Mouse (Mus musculus) stomach, embryonic 16.5 days (tissue): ENCODE results near the gene Thg1l. TPM values are rescaled to one million over a fixed set of nuclear protein-coding genes. Genes with fewer than 3 reads are reported as not detected.

Source experiments
- ATAC-seq: fragments of 200-750 bp; cut with Nextera tagmentation; 2 replicates; pipeline ENCODE4 v1.8.0; 2017; ENCODE audit warnings: moderate number of reproducible peaks, moderate TSS enrichment; ENCODE audit not compliant: insufficient read depth, low FRiP score
- H3K27ac ChIP-seq: fragments of 300-500 bp; sonication (generic); 2 replicates; pipeline ENCODE4 v1.5.1; 2014; ENCODE audit warnings: low read length
- H3K27me3 ChIP-seq: fragments of 300-500 bp; sonication (generic); 2 replicates; pipeline ENCODE4 v1.6.1; 2014; ENCODE audit warnings: low read length, control low read depth, mixed read lengths; ENCODE audit not compliant: control insufficient read depth, insufficient read depth
- H3K36me3 ChIP-seq: fragments of 300-500 bp; sonication (generic); 2 replicates; pipeline ENCODE4 v1.6.1; 2014; ENCODE audit warnings: low read length; ENCODE audit not compliant: control insufficient read depth, insufficient read depth
- H3K4me1 ChIP-seq: fragments of 300-500 bp; sonication (generic); 2 replicates; pipeline ENCODE4 v1.6.1; 2014; ENCODE audit warnings: low read length, control low read depth, mixed read lengths; ENCODE audit not compliant: control insufficient read depth, insufficient read depth
- H3K4me2 ChIP-seq: fragments of 300-500 bp; sonication (generic); 2 replicates; pipeline ENCODE4 v1.6.1; 2014; ENCODE audit warnings: low read depth, low read length, mixed read lengths
- H3K4me3 ChIP-seq: fragments of 300-500 bp; sonication (generic); replicated peaks from 2 replicates; pipeline ENCODE4 v1.5.1; 2014; ENCODE audit warnings: mild to moderate bottlenecking, low read length
- H3K9ac ChIP-seq: fragments of 300-500 bp; sonication (generic); 2 replicates; pipeline ENCODE4 v1.6.1; 2014; ENCODE audit warnings: low read length
- H3K9me3 ChIP-seq: fragments of 300-500 bp; sonication (generic); replicated peaks from 2 replicates; pipeline ENCODE4 v1.6.1; 2016; ENCODE audit warnings: low read length, control low read depth; ENCODE audit not compliant: control insufficient read depth
- WGBS: fragments of 180-500 bp; shearing (Covaris S2); extraction: QIAGEN DNeasy Blood & Tissue Kit; methylation state at CpG from one replicate; pipeline ENCODE4 v1.1.7; 2014; 5-methylcytosine and 5-hydroxymethylcytosine counted together
- polyA plus RNA-seq: library from polyadenylated mRNA; unstranded; fragments of >200 nt; fragmentation: Nextera tagmentation; extraction: Ambion mirVana; gene quantifications from 2 replicates; pipeline ENCODE4 v1.2.1, GENCODE M21; 2015

Gene Thg1l
- polyA plus RNA-seq, 1 experiment from 2014 or later, result 10.5 TPM

GRCm38 (mm10) chr11:45938917-45939316, 16.4 kb downstream of the Thg1l start:
- ATAC-seq, result no peak
- peaks cover 10% of the 10 kb centered on the region; the same call in 1 of the 2 replicates for H3K4me1 ChIP-seq
- no peak overlapping the region for H3K4me3 ChIP-seq
- no peaks in the 10 kb centered on the region for H3K9me3 ChIP-seq
- no peak overlapping the region for H3K27ac ChIP-seq
- H3K9ac ChIP-seq, result no peak overlapping the region
- WGBS, result 86% methylated on average over 8 of the region's 8 CpGs
- 0 out of 2 replicates have a peak, but pooled peaks cover 4% of the 10 kb centered on the region for H3K36me3 ChIP-seq
- H3K4me2 ChIP-seq, result no peak overlapping the region
- no peaks in the 10 kb centered on the region for H3K27me3 ChIP-seq

DNA sequence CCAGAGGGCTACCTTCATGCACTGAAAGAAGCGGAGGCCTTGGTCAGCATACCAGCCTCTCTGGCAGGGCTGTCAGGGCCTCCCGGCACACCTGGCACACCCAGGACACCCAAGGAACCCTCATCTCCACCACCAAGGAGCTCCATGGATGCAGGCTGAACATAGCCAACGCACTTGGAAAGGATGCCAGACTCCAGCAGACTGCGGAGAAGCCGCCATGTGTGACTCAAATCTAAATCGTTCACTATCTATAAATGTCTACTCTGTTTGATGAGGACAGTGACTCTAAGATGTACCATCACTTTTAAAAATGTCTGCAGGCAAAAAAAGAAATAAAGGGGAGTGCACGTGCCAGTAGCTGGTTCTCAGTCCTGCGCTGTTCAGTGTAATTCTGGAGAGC, 17.8 kb downstream of the Thg1l start:
- no peak overlapping the region for H3K9ac ChIP-seq
- WGBS, result 92% methylated on average over 8 of the region's 8 CpGs
- H3K4me2 ChIP-seq, result no peak overlapping the region
- H3K36me3 ChIP-seq, result peaks cover 4% of the 10 kb centered on the region; the same call in 1 of the 2 replicates
- ATAC-seq, result no peak
- H3K27me3 ChIP-seq, result no peaks in the 10 kb centered on the region
- no peak overlapping the region for H3K27ac ChIP-seq
- no peak overlapping the region for H3K4me3 ChIP-seq
- H3K9me3 ChIP-seq, result no peaks in the 10 kb centered on the region
- no peaks in the 10 kb centered on the region for H3K4me1 ChIP-seq

- Histone ChIP-seq H3K4me2 (no peak overlapping the region), H3K27me3 (no peaks in the 10 kb centered on the region), H3K27ac (no peak overlapping the region), H3K4me1 (no peaks in the 10 kb centered on the region), H3K4me3 (no peak overlapping the region), H3K9me3 (no peaks in the 10 kb centered on the region), H3K9ac (no peak overlapping the region), H3K36me3 (peaks cover 11% of the 10 kb centered on the region; the same call in 1 of the 2 replicates)
- ATAC-seq, result no peak
- 91% methylated on average over 10 of the region's 10 CpGs for WGBS
Measured at GRCm38 (mm10) chr11:45932771-45933170, 22.5 kb downstream of the Thg1l start.

DNA sequence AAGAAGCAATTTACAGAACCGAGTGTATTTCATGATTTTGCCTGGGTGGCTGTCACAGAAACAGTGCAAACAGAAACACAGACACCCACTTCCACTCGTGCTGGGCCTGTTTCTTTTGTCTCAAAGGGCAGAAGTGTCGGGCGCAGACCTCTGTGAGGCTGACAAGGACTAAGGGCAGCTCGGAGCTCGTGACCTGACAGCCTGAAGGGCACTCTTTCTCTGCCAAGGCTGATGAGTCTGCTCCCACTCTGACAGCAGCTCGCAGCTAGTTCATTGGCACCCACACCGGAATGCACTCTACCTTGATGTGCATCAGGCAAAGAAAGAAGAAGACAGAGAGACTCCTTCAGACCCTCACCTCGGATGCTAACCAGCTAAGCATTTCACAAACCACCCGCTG, 25.8 kb downstream of the Thg1l start:
- Histone ChIP-seq H3K4me2 (no peak overlapping the region), H3K4me3 (no peak overlapping the region), H3K27ac (no peak overlapping the region), H3K9me3 (no peaks in the 10 kb centered on the region), H3K4me1 (no peaks in the 10 kb centered on the region), H3K9ac (no peak overlapping the region), H3K36me3 (peaks cover 7% of the 10 kb centered on the region; the same call in 1 of the 2 replicates), H3K27me3 (no peaks in the 10 kb centered on the region)
- 86% methylated on average over 10 of the region's 10 CpGs for WGBS
- no peak for ATAC-seq

GRCm38 (mm10) chr11:45927456-45927855, 27.8 kb downstream of the Thg1l start:
- H3K9me3 ChIP-seq, result no peaks in the 10 kb centered on the region
- peaks cover 7% of the 10 kb centered on the region; the same call in 1 of the 2 replicates for H3K36me3 ChIP-seq
- H3K4me2 ChIP-seq, result no peak overlapping the region
- no peak overlapping the region for H3K27ac ChIP-seq
- H3K9ac ChIP-seq, result no peak overlapping the region
- 73% methylated on average over 5 of the region's 5 CpGs for WGBS
- ATAC-seq, result no peak
- H3K4me3 ChIP-seq, result no peak overlapping the region
- no peaks in the 10 kb centered on the region for H3K27me3 ChIP-seq
- no peaks in the 10 kb centered on the region for H3K4me1 ChIP-seq

DNA sequence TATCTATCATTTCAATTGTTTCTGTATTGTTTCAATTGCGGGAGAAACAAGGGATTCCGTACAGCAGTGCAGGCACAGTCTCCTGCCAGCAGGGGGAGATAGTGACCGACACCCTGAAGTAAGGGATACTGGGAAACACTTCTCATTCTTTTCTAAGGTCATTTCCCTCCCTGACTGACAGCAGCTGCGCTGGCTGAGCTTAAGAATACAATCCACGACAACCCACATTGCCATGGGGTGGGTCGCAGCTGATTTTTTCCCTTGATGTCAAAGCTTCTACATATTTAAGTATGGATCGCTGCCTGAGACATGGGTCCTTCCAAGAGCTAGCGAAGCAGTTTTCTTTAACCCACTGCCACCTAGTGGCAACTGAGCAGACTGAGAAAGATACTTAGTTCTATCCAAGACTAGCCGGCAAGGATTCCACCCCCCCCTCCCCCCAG, 28.6 kb downstream of the Thg1l start:
- WGBS, result under 1% methylated on average over 9 of the region's 9 CpGs
- Histone ChIP-seq H3K9me3 (no peaks in the 10 kb centered on the region), H3K4me2 (peak overlapping the region; percentile 62), H3K27ac (no peak overlapping the region), H3K36me3 (peaks cover 7% of the 10 kb centered on the region; the same call in 1 of the 2 replicates), H3K4me3 (peak overlapping the region; percentile 51), H3K9ac (peak overlapping the region; percentile 72), H3K27me3 (no peaks in the 10 kb centered on the region), H3K4me1 (no peaks in the 10 kb centered on the region)
- ATAC-seq, result peak; percentile 85

GRCm38 (mm10) chr11:45925436-45925835, 29.9 kb downstream of the Thg1l start:
- Histone ChIP-seq H3K4me2 (no peak overlapping the region), H3K4me1 (no peaks in the 10 kb centered on the region), H3K27ac (no peak overlapping the region), H3K27me3 (no peaks in the 10 kb centered on the region), H3K4me3 (no peak overlapping the region), H3K36me3 (peaks cover 7% of the 10 kb centered on the region; the same call in 1 of the 2 replicates), H3K9me3 (no peaks in the 10 kb centered on the region), H3K9ac (no peak overlapping the region)
- WGBS, result 62% methylated on average over 6 of the region's 6 CpGs
- no peak for ATAC-seq

- H3K27me3 ChIP-seq, result no peaks in the 10 kb centered on the region
- no peak overlapping the region for H3K4me3 ChIP-seq
- no peaks in the 10 kb centered on the region for H3K4me1 ChIP-seq
- no peaks in the 10 kb centered on the region for H3K36me3 ChIP-seq
- no peaks in the 10 kb centered on the region for H3K9me3 ChIP-seq
- no peak for ATAC-seq
- 19% methylated on average over 10 of the region's 10 CpGs for WGBS
- H3K4me2 ChIP-seq, result no peak overlapping the region
- H3K27ac ChIP-seq, result no peak overlapping the region
- 0 out of 2 replicates have a peak overlapping the region, but pooled peaks have one; percentile 9 for H3K9ac ChIP-seq
Measured at GRCm38 (mm10) chr11:45921480-45921898, 33.8 kb downstream of the Thg1l start.

DNA sequence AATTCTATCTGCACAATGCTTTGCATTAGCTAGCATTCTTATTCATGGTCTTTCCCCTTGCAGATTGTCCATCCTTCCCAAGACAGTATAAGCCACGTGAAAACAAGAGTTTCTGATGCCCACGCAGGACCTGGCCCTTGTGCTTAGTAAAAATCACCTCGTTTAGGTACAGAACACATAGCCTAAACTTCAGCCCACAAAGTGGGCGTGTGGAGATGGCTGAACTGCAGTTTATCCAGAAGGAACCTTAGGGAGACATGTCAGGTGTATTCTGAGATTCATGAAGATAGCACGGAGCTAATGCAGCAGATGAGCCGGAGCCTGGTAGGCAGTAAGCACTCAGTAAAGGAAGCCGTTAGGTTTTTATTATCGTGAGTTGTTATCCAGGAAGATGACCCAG, 34.3 kb downstream of the Thg1l start:
- no peak overlapping the region for H3K4me3 ChIP-seq
- WGBS, result 46% methylated on average over 8 of the region's 8 CpGs
- H3K9ac ChIP-seq, result no peak overlapping the region
- no peak for ATAC-seq
- H3K27ac ChIP-seq, result no peak overlapping the region
- no peaks in the 10 kb centered on the region for H3K27me3 ChIP-seq
- H3K36me3 ChIP-seq, result no peaks in the 10 kb centered on the region
- no peak overlapping the region for H3K4me2 ChIP-seq
- no peaks in the 10 kb centered on the region for H3K9me3 ChIP-seq
- H3K4me1 ChIP-seq, result no peaks in the 10 kb centered on the region
